Mouse (Mus musculus) left cerebral cortex, postnatal 4 days (tissue): Measurements from ENCODE around the gene Cemip2. TPM values are rescaled to one million over a fixed set of nuclear protein-coding genes. Genes with fewer than 3 reads are reported as not detected.

Experiments
- DNase-seq: peaks from one replicate; pipeline ENCODE4 v3.0.0-alpha.2; 2022
- intact Hi-C: fragments of 180-260 bp; cut with DNase I; formaldehyde crosslinking; loops from one replicate; pipeline ENCODE4 v1.15.1; 2025
- total RNA-seq, 2 experiments: library from RNA; stranded (reverse); gene quantifications; 2 replicates each; pipeline ENCODE4 v1.2.3; 2021

Cemip2 gene
- total RNA-seq, 2 experiments from 2014 or later = 27.9 to 28.3 TPM

- DNase-seq = peak; percentile 47
- intact Hi-C loops = no loop called here
These were observed 891 bp upstream of the Cemip2 start for GRCm38 (mm10) chr19:21777171-21777731.

GRCm38 (mm10) chr19:21779106-21779505 is 964 bp downstream of the Cemip2 start:
- intact Hi-C loops = no loop called here
- peak; percentile 19 for DNase-seq

GRCm38 (mm10) chr19:21780663-21781062 is 2.5 kb downstream of the Cemip2 start:
- intact Hi-C loops = no loop called here

GRCm38 (mm10) chr19:21781066-21781786 is 3.1 kb downstream of the Cemip2 start:
- peak; percentile 38 for DNase-seq
- intact Hi-C loops = no loop called here

More at GRCm38 (mm10) chr19:21780663-21781062, 2.5 kb downstream of the Cemip2 start:
- DNase-seq = no peak

GRCm38 (mm10) chr19:21781787-21782432 is 3.8 kb downstream of the Cemip2 start:
- intact Hi-C loops = no loop called here
- DNase-seq = no peak

- intact Hi-C loops = no loop called here
These were observed 5.6 kb downstream of the Cemip2 start for GRCm38 (mm10) chr19:21783717-21784116.

GRCm38 (mm10) chr19:21784331-21785131 is 6.4 kb downstream of the Cemip2 start:
- intact Hi-C loops = no loop called here
- DNase-seq = peak; percentile 75

More at GRCm38 (mm10) chr19:21783717-21784116, 5.6 kb downstream of the Cemip2 start:
- no peak for DNase-seq

- DNase-seq = no peak
- intact Hi-C loops = no loop called here
These were observed 7.0 kb downstream of the Cemip2 start for GRCm38 (mm10) chr19:21785132-21785528.

GRCm38 (mm10) chr19:21787004-21787480 is 8.9 kb downstream of the Cemip2 start:
- DNase-seq = peak; percentile 53
- intact Hi-C loops = no loop called here

GRCm38 (mm10) chr19:21788999-21789398 is 10.9 kb downstream of the Cemip2 start:
- DNase-seq = no peak
- intact Hi-C loops = no loop called here

- peak; percentile 59 for DNase-seq
- intact Hi-C loops = no loop called here
These were observed 11.5 kb downstream of the Cemip2 start for GRCm38 (mm10) chr19:21789676-21790075.

- intact Hi-C loops = no loop called here
- DNase-seq = no peak
These were observed 13.2 kb downstream of the Cemip2 start for GRCm38 (mm10) chr19:21791386-21791785.

GRCm38 (mm10) chr19:21791826-21792225 is 13.7 kb downstream of the Cemip2 start:
- intact Hi-C loops = no loop called here
- no peak for DNase-seq

- intact Hi-C loops = no loop called here
These were observed 14.5 kb downstream of the Cemip2 start for GRCm38 (mm10) chr19:21792587-21793175.

GRCm38 (mm10) chr19:21794569-21794968 is 16.4 kb downstream of the Cemip2 start:
- intact Hi-C loops = no loop called here
- DNase-seq = no peak

More at GRCm38 (mm10) chr19:21792587-21793175, 14.5 kb downstream of the Cemip2 start:
- no peak for DNase-seq

GRCm38 (mm10) chr19:21796333-21796732 is 18.2 kb downstream of the Cemip2 start:
- intact Hi-C loops = no loop called here
- DNase-seq = no peak

GRCm38 (mm10) chr19:21798700-21799099 is 20.6 kb downstream of the Cemip2 start:
- DNase-seq = peak; percentile 34
- intact Hi-C loops = no loop called here

GRCm38 (mm10) chr19:21799410-21800373 is 21.6 kb downstream of the Cemip2 start:
- no peak for DNase-seq
- intact Hi-C loops = no loop called here

GRCm38 (mm10) chr19:21804488-21804887 is 26.3 kb downstream of the Cemip2 start:
- intact Hi-C loops = no loop called here

More at GRCm38 (mm10) chr19:21804488-21804887, 26.3 kb downstream of the Cemip2 start:
- DNase-seq = no peak
